Mouse (Mus musculus): ENCODE results near the gene Nlgn2. TPM values are rescaled to one million over a fixed set of nuclear protein-coding genes. Genes with fewer than 3 reads are reported as not detected.
A peak's percentile ranks its signal among the peaks of the same experiment; 100 is the strongest.

Gene Nlgn2
- polyA plus RNA-seq, 1 experiment from 2014 or later: 5.2 TPM

GRCm38 (mm10) chr11:69837952-69838713 lies 549 bp upstream of the Nlgn2 start, which contains the start of gene Tmem256:
Gene Tmem256 (plus strand): TSS chr11:69838514.
- peak; percentile 93 for ATAC-seq
- H3K9me3 ChIP-seq: no peaks in the 10 kb centered on the region
- peak within 1 kb of the TSS; percentile 87 for H3K27ac ChIP-seq
- no peaks in the 10 kb centered on the region for H3K27me3 ChIP-seq (replicated peaks)
- H3K36me3 ChIP-seq: no peaks in the 10 kb centered on the region
- peaks cover 37% of the 10 kb centered on the region for H3K4me1 ChIP-seq (replicated peaks)
- H3K9ac ChIP-seq: peak within 1 kb of the TSS; percentile 72
- WGBS: under 1% methylated on average over 34 of the region's 34 CpGs
- peak within 1 kb of the TSS; percentile 71 for H3K4me3 ChIP-seq (replicated peaks)
- peak within 1 kb of the TSS; percentile 92 for H3K4me2 ChIP-seq (replicated peaks)

GRCm38 (mm10) chr11:69836703-69837576 lies 644 bp downstream of the Nlgn2 start:
- H3K27ac ChIP-seq: peak overlapping the region; percentile 87
- ATAC-seq: peak; percentile 0; the same call in 1 of the 2 replicates
- peaks cover 37% of the 10 kb centered on the region for H3K4me1 ChIP-seq (replicated peaks)
- H3K27me3 ChIP-seq (replicated peaks): no peaks in the 10 kb centered on the region
- WGBS: 1% methylated on average over 48 of the region's 52 CpGs
- peak overlapping the region; percentile 65 for H3K9ac ChIP-seq
- H3K9me3 ChIP-seq: no peaks in the 10 kb centered on the region
- H3K4me3 ChIP-seq (replicated peaks): peak overlapping the region; percentile 71
- H3K4me2 ChIP-seq (replicated peaks): peak overlapping the region; percentile 92
- no peaks in the 10 kb centered on the region for H3K36me3 ChIP-seq

GRCm38 (mm10) chr11:69835966-69836335 lies 1.6 kb downstream of the Nlgn2 start:
- H3K4me3 ChIP-seq (replicated peaks): peak overlapping the region; percentile 71
- no peak for ATAC-seq
- WGBS: 29% methylated on average over 4 of the region's 4 CpGs

GRCm38 (mm10) chr11:69835326-69835965 lies 2.1 kb downstream of the Nlgn2 start:
- Histone ChIP-seq H3K4me3 (replicated peaks) (0 out of 2 replicates have a peak overlapping the region, but pooled peaks have one; percentile 71), H3K36me3 (no peaks in the 10 kb centered on the region), H3K9me3 (no peaks in the 10 kb centered on the region), H3K4me1 (replicated peaks) (peaks cover 37% of the 10 kb centered on the region), H3K27me3 (replicated peaks) (no peaks in the 10 kb centered on the region), H3K27ac (no peak overlapping the region), H3K4me2 (replicated peaks) (peak overlapping the region; percentile 92), H3K9ac (no peak overlapping the region)
- WGBS: 31% methylated on average over 9 of the region's 9 CpGs
- no peak for ATAC-seq

More at GRCm38 (mm10) chr11:69835966-69836335, 1.6 kb downstream of the Nlgn2 start:
- peak overlapping the region; percentile 92 for H3K4me2 ChIP-seq (replicated peaks)
- H3K9ac ChIP-seq: no peak overlapping the region
- H3K36me3 ChIP-seq: no peaks in the 10 kb centered on the region
- no peaks in the 10 kb centered on the region for H3K9me3 ChIP-seq
- H3K27me3 ChIP-seq (replicated peaks): no peaks in the 10 kb centered on the region
- H3K27ac ChIP-seq: no peak overlapping the region
- peaks cover 37% of the 10 kb centered on the region for H3K4me1 ChIP-seq (replicated peaks)

GRCm38 (mm10) chr11:69834001-69834549 lies 3.5 kb downstream of the Nlgn2 start:
- no peak overlapping the region for H3K27ac ChIP-seq
- H3K9me3 ChIP-seq: no peaks in the 10 kb centered on the region
- no peaks in the 10 kb centered on the region for H3K36me3 ChIP-seq
- peaks cover 33% of the 10 kb centered on the region for H3K4me1 ChIP-seq (replicated peaks)
- H3K9ac ChIP-seq: peak overlapping the region; percentile 45
- 11% methylated on average over 42 of the region's 48 CpGs for WGBS
- peak; percentile 3; the same call in 1 of the 2 replicates for ATAC-seq
- peak overlapping the region; percentile 92 for H3K4me2 ChIP-seq (replicated peaks)
- no peaks in the 10 kb centered on the region for H3K27me3 ChIP-seq (replicated peaks)
- H3K4me3 ChIP-seq (replicated peaks): peak overlapping the region; percentile 40

GRCm38 (mm10) chr11:69833554-69833953 lies 4.0 kb downstream of the Nlgn2 start:
- no peak for ATAC-seq
- H3K27me3 ChIP-seq (replicated peaks): no peaks in the 10 kb centered on the region

GRCm38 (mm10) chr11:69828832-69829231 lies 8.8 kb downstream of the Nlgn2 start:
- Histone ChIP-seq H3K36me3 (peaks cover 21% of the 10 kb centered on the region), H3K27me3 (replicated peaks) (no peaks in the 10 kb centered on the region), H3K4me3 (replicated peaks) (no peak overlapping the region), H3K27ac (no peak overlapping the region), H3K9ac (no peak overlapping the region), H3K9me3 (no peaks in the 10 kb centered on the region), H3K4me2 (replicated peaks) (no peak overlapping the region), H3K4me1 (replicated peaks) (peaks cover 2% of the 10 kb centered on the region)
- peak; percentile 37; the same call in 1 of the 2 replicates for ATAC-seq
- 73% methylated on average over 5 of the region's 5 CpGs for WGBS

More at GRCm38 (mm10) chr11:69833554-69833953, 4.0 kb downstream of the Nlgn2 start:
- 73% methylated on average over 8 of the region's 8 CpGs for WGBS
- Histone ChIP-seq H3K36me3 (no peaks in the 10 kb centered on the region), H3K27ac (no peak overlapping the region), H3K9ac (peak overlapping the region; percentile 45; the same call in 1 of the 2 replicates), H3K4me2 (replicated peaks) (peak overlapping the region; percentile 92), H3K9me3 (no peaks in the 10 kb centered on the region), H3K4me3 (replicated peaks) (peak overlapping the region; percentile 40), H3K4me1 (replicated peaks) (peaks cover 32% of the 10 kb centered on the region)

- Histone ChIP-seq H3K27ac (no peak overlapping the region), H3K4me1 (replicated peaks) (no peaks in the 10 kb centered on the region), H3K9ac (no peak overlapping the region), H3K36me3 (peaks cover 21% of the 10 kb centered on the region), H3K27me3 (replicated peaks) (no peaks in the 10 kb centered on the region), H3K9me3 (no peaks in the 10 kb centered on the region), H3K4me2 (replicated peaks) (no peak overlapping the region), H3K4me3 (replicated peaks) (no peak overlapping the region)
- 83% methylated on average over 2 of the region's 2 CpGs for WGBS
- ATAC-seq: no peak
Observed at GRCm38 (mm10) chr11:69823456-69823855, 14.1 kb downstream of the Nlgn2 start.

GRCm38 (mm10) chr11:69822080-69822479 lies 15.5 kb downstream of the Nlgn2 start, which contains the start of gene Spem1:
Gene Spem1 (minus strand): TSS chr11:69822180.
- Histone ChIP-seq H3K9ac (no peak within 1 kb of the TSS), H3K36me3 (peaks cover 10% of the 10 kb centered on the region; the same call in 1 of the 2 replicates), H3K27ac (no peak within 1 kb of the TSS), H3K27me3 (replicated peaks) (no peaks in the 10 kb centered on the region), H3K4me3 (replicated peaks) (no peak within 1 kb of the TSS), H3K4me2 (replicated peaks) (no peak within 1 kb of the TSS), H3K4me1 (replicated peaks) (no peaks in the 10 kb centered on the region), H3K9me3 (no peaks in the 10 kb centered on the region)
- WGBS: 79% methylated on average over 3 of the region's 3 CpGs
- no peak for ATAC-seq

GRCm38 (mm10) chr11:69818871-69819270 lies 18.7 kb downstream of the Nlgn2 start:
- no peak overlapping the region for H3K9ac ChIP-seq
- H3K27me3 ChIP-seq (replicated peaks): no peaks in the 10 kb centered on the region
- H3K9me3 ChIP-seq: no peaks in the 10 kb centered on the region
- no peak overlapping the region for H3K27ac ChIP-seq
- WGBS: 88% methylated on average over 8 of the region's 8 CpGs
- no peak for ATAC-seq
- no peaks in the 10 kb centered on the region for H3K4me1 ChIP-seq (replicated peaks)
- no peaks in the 10 kb centered on the region for H3K36me3 ChIP-seq
- no peak overlapping the region for H3K4me2 ChIP-seq (replicated peaks)
- H3K4me3 ChIP-seq (replicated peaks): no peak overlapping the region

- Histone ChIP-seq H3K36me3 (no peaks in the 10 kb centered on the region), H3K9me3 (no peaks in the 10 kb centered on the region), H3K27ac (no peak within 1 kb of the TSS), H3K27me3 (replicated peaks) (no peaks in the 10 kb centered on the region), H3K4me3 (replicated peaks) (no peak within 1 kb of the TSS), H3K9ac (no peak within 1 kb of the TSS), H3K4me1 (replicated peaks) (no peaks in the 10 kb centered on the region), H3K4me2 (replicated peaks) (no peak within 1 kb of the TSS)
- ATAC-seq: no peak
- WGBS: 74% methylated on average over 2 of the region's 2 CpGs
Observed at GRCm38 (mm10) chr11:69818365-69818764, 19.2 kb downstream of the Nlgn2 start, which contains the start of gene Spem2. Gene Spem2 (minus strand): TSS chr11:69818465.

All from intestine, embryonic 15.5 days (tissue).